In genomic region chr4:126839873-126840272, GRCm38 (mm10) we compare ENCODE assay signal across 8 mouse cellular contexts.
DNase-seq lines count a peak whose midpoint lies in the region; ATAC-seq and TF ChIP-seq lines count a peak whose summit lies in the region.

No protein-coding gene starts in this region.

- peak; percentile 93 for TF ChIP-seq CTCF in intestine, postnatal 0 days (IDR thresholded peaks at IDR 0.05; ENCODE audit: low read depth)
- TF ChIP-seq CTCF in midbrain, postnatal 0 days (IDR thresholded peaks at IDR 0.05): peak; percentile 98

- peak; percentile 86 for DNase-seq in kidney, adult 18-20 months
- DNase-seq in cerebellum, postnatal 14 days: peak; percentile 91 to 96
- DNase-seq in gastrocnemius, adult 8-10 months (ENCODE audit: low spot score in 2 of 2): peak; percentile 66 to 71
- DNase-seq in limb, embryonic 10.5 days (ENCODE audit: low spot score): peak; percentile 89
- peak; percentile 89 for DNase-seq in midbrain, postnatal 0 days (ENCODE audit: low spot score)
- peak; percentile 77 to 87 for DNase-seq in spleen, postnatal 10 days (ENCODE audit: low spot score in 2 of 2)

- no peak for ATAC-seq in kidney, embryonic 15.5 days (replicated peaks; ENCODE audit: low FRiP score)
- ATAC-seq in intestine, postnatal 0 days: no peak
- no peak for ATAC-seq in midbrain, postnatal 0 days (ENCODE audit: low FRiP score)

- no peak overlapping the region for H3K27ac ChIP-seq in kidney, embryonic 15.5 days
- no peak overlapping the region for H3K27ac ChIP-seq in intestine, postnatal 0 days (ENCODE audit: low read depth, low read length)
- H3K27ac ChIP-seq in limb, embryonic 10.5 days: no peak overlapping the region
- no peak overlapping the region for H3K27ac ChIP-seq in midbrain, postnatal 0 days (ENCODE audit: low read depth, low read length)

- no peaks in the 10 kb centered on the region for H3K4me1 ChIP-seq in kidney, embryonic 15.5 days
- H3K4me1 ChIP-seq in intestine, postnatal 0 days (replicated peaks; ENCODE audit: control insufficient read depth, insufficient read depth, low read length): no peaks in the 10 kb centered on the region
- no peaks in the 10 kb centered on the region for H3K4me1 ChIP-seq in limb, embryonic 10.5 days
- H3K4me1 ChIP-seq in midbrain, postnatal 0 days (ENCODE audit: insufficient read depth, low read length): no peaks in the 10 kb centered on the region

- H3K4me2 ChIP-seq in kidney, embryonic 15.5 days: no peak overlapping the region
- no peak overlapping the region for H3K4me2 ChIP-seq in intestine, postnatal 0 days (replicated peaks; ENCODE audit: low read depth)
- no peak overlapping the region for H3K4me2 ChIP-seq in midbrain, postnatal 0 days (ENCODE audit: low read depth, low read length, poor library complexity, severe bottlenecking)

- no peak overlapping the region for H3K9ac ChIP-seq in kidney, embryonic 15.5 days
- H3K9ac ChIP-seq in intestine, postnatal 0 days (ENCODE audit: low read depth, low read length): no peak overlapping the region
- H3K9ac ChIP-seq in midbrain, postnatal 0 days (replicated peaks; ENCODE audit: low read length, poor library complexity, severe bottlenecking): no peak overlapping the region

- peaks cover 51% of the 10 kb centered on the region for H3K36me3 ChIP-seq in kidney, embryonic 15.5 days
- H3K36me3 ChIP-seq in intestine, postnatal 0 days (ENCODE audit: control insufficient read depth, insufficient read depth): peaks cover 81% of the 10 kb centered on the region
- H3K36me3 ChIP-seq in limb, embryonic 10.5 days: peaks cover 66% of the 10 kb centered on the region
- peaks cover 52% of the 10 kb centered on the region for H3K36me3 ChIP-seq in midbrain, postnatal 0 days (ENCODE audit: insufficient read depth, low read length)

- no peaks in the 10 kb centered on the region for H3K27me3 ChIP-seq in kidney, embryonic 15.5 days
- H3K27me3 ChIP-seq in intestine, postnatal 0 days (replicated peaks; ENCODE audit: control insufficient read depth, insufficient read depth, low read length): no peaks in the 10 kb centered on the region
- H3K27me3 ChIP-seq in limb, embryonic 10.5 days (ENCODE audit: low read depth, poor library complexity, severe bottlenecking): no peaks in the 10 kb centered on the region
- H3K27me3 ChIP-seq in midbrain, postnatal 0 days (ENCODE audit: insufficient read depth, low read length): no peaks in the 10 kb centered on the region

- 17% methylated on average over 7 of the region's 7 CpGs for WGBS in kidney, embryonic 15.5 days
- 21% methylated on average over 7 of the region's 7 CpGs for WGBS in intestine, postnatal 0 days
- WGBS in limb, embryonic 10.5 days: 21% methylated on average over 7 of the region's 7 CpGs
- 13% methylated on average over 7 of the region's 7 CpGs for WGBS in midbrain, postnatal 0 days

- H3K4me3 ChIP-seq in kidney, embryonic 15.5 days (replicated peaks): no peak overlapping the region
- no peak overlapping the region for H3K4me3 ChIP-seq in intestine, postnatal 0 days (ENCODE audit: low read depth, low read length)
- H3K4me3 ChIP-seq in limb, embryonic 10.5 days: no peak overlapping the region
- H3K4me3 ChIP-seq in midbrain, postnatal 0 days (ENCODE audit: low read depth, low read length): no peak overlapping the region

- H3K9me3 ChIP-seq in kidney, embryonic 15.5 days (replicated peaks): no peaks in the 10 kb centered on the region
- no peaks in the 10 kb centered on the region for H3K9me3 ChIP-seq in intestine, postnatal 0 days (ENCODE audit: control insufficient read depth)
- no peaks in the 10 kb centered on the region for H3K9me3 ChIP-seq in limb, embryonic 10.5 days (replicated peaks)
- H3K9me3 ChIP-seq in midbrain, postnatal 0 days (ENCODE audit: low read length): no peaks in the 10 kb centered on the region
